Mouse (Mus musculus): ENCODE results near the gene Map3k15. TPM values are rescaled to one million over a fixed set of nuclear protein-coding genes. Genes with fewer than 3 reads are reported as not detected.

Map3k15 gene
- polyA plus RNA-seq, 1 experiment = 0.01 TPM

- Histone ChIP-seq H3ac (ENCODE audit: control insufficient read depth, insufficient read length) (no peak overlapping the region), H3K79me2 (ENCODE audit: control insufficient read depth, insufficient read depth) (no peaks in the 10 kb centered on the region), H3K4me3 (no peak overlapping the region), H3K27me3 (ENCODE audit: control insufficient read depth, insufficient read depth, insufficient read length) (no peaks in the 10 kb centered on the region), H3K4me2 (ENCODE audit: low read depth) (no peak overlapping the region), H3K36me3 (ENCODE audit: control insufficient read depth, insufficient read depth) (no peaks in the 10 kb centered on the region)
- TF ChIP-seq MYOD1 (IDR thresholded peaks at IDR 0.05; ENCODE audit: control insufficient read depth in 1 of 3, insufficient read length in 2 of 3, low read depth in 2 of 3) (no peak), MAX (IDR thresholded peaks at IDR 0.05; ENCODE audit: low read depth) (no peak), E2F4 (IDR thresholded peaks at IDR 0.05; ENCODE audit: insufficient read depth) (no peak)
These were observed 19.2 kb upstream of the Map3k15 start for GRCm38 (mm10) chrX:159969025-159969424.

- TF ChIP-seq POLR2A (IDR thresholded peaks at IDR 0.05; ENCODE audit: insufficient read length, low read depth) (no peak), TCF12 (IDR thresholded peaks at IDR 0.05; ENCODE audit: insufficient read depth, poor library complexity, severe bottlenecking) (no peak), TCF3 (IDR thresholded peaks at IDR 0.05; ENCODE audit: insufficient read length, low read depth) (no peak), USF1 (IDR thresholded peaks at IDR 0.05; ENCODE audit: low read depth) (no peak), MYOD1 (IDR thresholded peaks at IDR 0.05; ENCODE audit: control insufficient read depth in 1 of 3, insufficient read length in 2 of 3, low read depth in 2 of 3) (no peak)
- Histone ChIP-seq H3K36me3 (ENCODE audit: control insufficient read depth, insufficient read depth) (no peaks in the 10 kb centered on the region), H3K27me3 (ENCODE audit: control insufficient read depth, insufficient read depth, insufficient read length) (no peaks in the 10 kb centered on the region), H3K4me3 (no peak overlapping the region), H3K4me2 (ENCODE audit: low read depth) (no peak overlapping the region), H3ac (ENCODE audit: control insufficient read depth, insufficient read length) (no peak overlapping the region), H3K79me2 (ENCODE audit: control insufficient read depth, insufficient read depth) (no peaks in the 10 kb centered on the region)
These were observed 17.0 kb upstream of the Map3k15 start for GRCm38 (mm10) chrX:159971091-159971779.

GRCm38 (mm10) chrX:159973730-159974129 is 14.5 kb upstream of the Map3k15 start:
- H3K4me3 ChIP-seq = no peak overlapping the region
- TF ChIP-seq POLR2AphosphoS2 (IDR thresholded peaks at IDR 0.05; ENCODE audit: insufficient read length, low read depth) (no peak), SRF (IDR thresholded peaks at IDR 0.05; ENCODE audit: control insufficient read depth, insufficient read length, low read depth) (no peak)

GRCm38 (mm10) chrX:159976243-159976642 is 12.0 kb upstream of the Map3k15 start:
- Histone ChIP-seq H3ac (ENCODE audit: control insufficient read depth, insufficient read length) (no peak overlapping the region), H3K4me3 (no peak overlapping the region), H3K79me2 (ENCODE audit: control insufficient read depth, insufficient read depth) (no peaks in the 10 kb centered on the region), H3K4me2 (ENCODE audit: low read depth) (no peak overlapping the region), H3K36me3 (ENCODE audit: control insufficient read depth, insufficient read depth) (no peaks in the 10 kb centered on the region), H3K27me3 (ENCODE audit: control insufficient read depth, insufficient read depth, insufficient read length) (no peaks in the 10 kb centered on the region)
- no peak for TF ChIP-seq E2F4 (IDR thresholded peaks at IDR 0.05; ENCODE audit: insufficient read depth)
- no peak for TF ChIP-seq TCF12 (IDR thresholded peaks at IDR 0.05; ENCODE audit: insufficient read depth, poor library complexity, severe bottlenecking)
- no peak for TF ChIP-seq USF1 (IDR thresholded peaks at IDR 0.05; ENCODE audit: low read depth)
- TF ChIP-seq REST (IDR thresholded peaks at IDR 0.05; ENCODE audit: insufficient read depth, insufficient read length) = no peak
- no peak for TF ChIP-seq CEBPB (IDR thresholded peaks at IDR 0.05; ENCODE audit: insufficient read depth, poor library complexity, severe bottlenecking)
- no peak for TF ChIP-seq MYOD1 (IDR thresholded peaks at IDR 0.05; ENCODE audit: control insufficient read depth in 1 of 3, insufficient read length in 2 of 3, low read depth in 2 of 3)
- no peak for TF ChIP-seq TCF3 (IDR thresholded peaks at IDR 0.05; ENCODE audit: insufficient read length, low read depth)
- TF ChIP-seq MAX (IDR thresholded peaks at IDR 0.05; ENCODE audit: low read depth) = no peak
- TF ChIP-seq POLR2A (IDR thresholded peaks at IDR 0.05; ENCODE audit: insufficient read length, low read depth) = no peak
- TF ChIP-seq POLR2AphosphoS2 (IDR thresholded peaks at IDR 0.05; ENCODE audit: insufficient read length, low read depth) = no peak
- no peak for TF ChIP-seq MYOG (IDR thresholded peaks at IDR 0.05; ENCODE audit: control insufficient read depth in 1 of 3, insufficient read depth in 1 of 3, insufficient read length in 2 of 3, low read depth in 2 of 3)
- no peak for TF ChIP-seq SRF (IDR thresholded peaks at IDR 0.05; ENCODE audit: control insufficient read depth, insufficient read length, low read depth)

More at GRCm38 (mm10) chrX:159973730-159974129, 14.5 kb upstream of the Map3k15 start:
- Histone ChIP-seq H3K27me3 (ENCODE audit: control insufficient read depth, insufficient read depth, insufficient read length) (no peaks in the 10 kb centered on the region), H3ac (ENCODE audit: control insufficient read depth, insufficient read length) (no peak overlapping the region), H3K36me3 (ENCODE audit: control insufficient read depth, insufficient read depth) (no peaks in the 10 kb centered on the region), H3K4me2 (ENCODE audit: low read depth) (no peak overlapping the region), H3K79me2 (ENCODE audit: control insufficient read depth, insufficient read depth) (no peaks in the 10 kb centered on the region)

- Histone ChIP-seq H3K4me3 (no peak overlapping the region), H3K36me3 (ENCODE audit: control insufficient read depth, insufficient read depth) (no peaks in the 10 kb centered on the region)
- TF ChIP-seq POLR2AphosphoS2 (IDR thresholded peaks at IDR 0.05; ENCODE audit: insufficient read length, low read depth) (no peak), MYOD1 (IDR thresholded peaks at IDR 0.05; ENCODE audit: control insufficient read depth in 1 of 3, insufficient read length in 2 of 3, low read depth in 2 of 3) (no peak), SRF (IDR thresholded peaks at IDR 0.05; ENCODE audit: control insufficient read depth, insufficient read length, low read depth) (no peak), E2F4 (IDR thresholded peaks at IDR 0.05; ENCODE audit: insufficient read depth) (no peak), MAX (IDR thresholded peaks at IDR 0.05; ENCODE audit: low read depth) (no peak), TCF12 (IDR thresholded peaks at IDR 0.05; ENCODE audit: insufficient read depth, poor library complexity, severe bottlenecking) (no peak), POLR2A (IDR thresholded peaks at IDR 0.05; ENCODE audit: insufficient read length, low read depth) (no peak), TCF3 (IDR thresholded peaks at IDR 0.05; ENCODE audit: insufficient read length, low read depth) (no peak), USF1 (IDR thresholded peaks at IDR 0.05; ENCODE audit: low read depth) (no peak)
These were observed 7.6 kb downstream of the Map3k15 start for GRCm38 (mm10) chrX:159995808-159996207.

More at GRCm38 (mm10) chrX:159995808-159996207, 7.6 kb downstream of the Map3k15 start:
- Histone ChIP-seq H3K27me3 (ENCODE audit: control insufficient read depth, insufficient read depth, insufficient read length) (no peaks in the 10 kb centered on the region), H3K4me2 (ENCODE audit: low read depth) (no peak overlapping the region), H3ac (ENCODE audit: control insufficient read depth, insufficient read length) (no peak overlapping the region), H3K79me2 (ENCODE audit: control insufficient read depth, insufficient read depth) (no peaks in the 10 kb centered on the region)

All from myocyte (in vitro differentiated cells).